ENCODE assay signal across 8 mouse cellular contexts in the genomic region with DNA sequence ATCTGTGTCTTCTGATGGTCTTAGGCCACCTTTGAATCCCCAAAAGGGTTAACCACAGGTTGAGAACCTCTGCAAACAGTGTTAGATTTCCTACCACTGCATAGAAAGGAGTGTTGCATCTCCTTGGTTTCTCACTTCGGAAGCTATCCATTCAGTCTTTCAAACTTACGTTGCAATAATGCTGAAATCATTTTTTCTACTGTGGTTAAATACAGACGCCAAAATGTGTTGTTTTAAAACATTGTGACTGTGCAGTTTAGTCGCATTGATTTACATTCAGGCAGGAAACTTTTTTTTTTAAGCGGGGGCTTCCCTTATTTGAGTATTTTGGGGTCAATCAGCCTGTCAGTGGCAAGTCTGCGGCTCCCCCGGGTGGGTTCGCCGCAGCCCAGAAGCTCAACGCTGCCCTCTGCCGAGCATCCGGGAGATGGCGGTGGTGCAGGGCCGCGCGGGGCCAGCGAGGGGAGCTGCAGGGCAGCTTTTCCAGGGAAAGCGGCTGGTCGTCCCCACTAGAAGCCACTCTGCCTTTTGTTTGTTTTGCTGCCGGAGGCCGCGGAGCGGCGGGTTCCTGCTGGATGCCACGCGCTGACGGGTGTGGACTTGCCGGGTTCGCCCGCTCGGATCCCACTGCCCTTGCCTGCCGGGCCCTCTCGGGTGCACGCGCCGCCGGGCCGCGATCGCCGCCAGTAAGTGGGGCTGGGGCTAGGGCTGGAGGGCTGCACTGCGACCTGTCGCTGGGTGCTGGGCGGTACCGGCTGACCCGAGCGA. TPM values are rescaled to one million over a fixed set of nuclear protein-coding genes. Genes with fewer than 3 reads are reported as not detected.
A peak's percentile ranks its signal among the peaks of the same experiment; 100 is the strongest.
DNase-seq lines count a peak whose midpoint lies in the region; ATAC-seq and TF ChIP-seq lines count a peak whose summit lies in the region.

No protein-coding gene starts in this region.

- H3K27ac ChIP-seq in heart, embryonic 12.5 days (ENCODE audit: poor library complexity, severe bottlenecking), result peak overlapping the region; percentile 86
- peak overlapping the region; percentile 94 for H3K27ac ChIP-seq in kidney, postnatal 0 days
- peak overlapping the region; percentile 74; the same call in 1 of the 2 replicates for H3K27ac ChIP-seq in liver, embryonic 11.5 days (ENCODE audit: low read depth, low read length)

- ATAC-seq in heart, embryonic 12.5 days (ENCODE audit: insufficient number of reproducible peaks, low FRiP score), result peak; percentile 78
- peak; percentile 85 for ATAC-seq in kidney, postnatal 0 days (replicated peaks; ENCODE audit: low FRiP score, low read depth)
- ATAC-seq in liver, embryonic 11.5 days (replicated peaks; ENCODE audit: low FRiP score), result peak; percentile 68

- peak overlapping the region; percentile 72 for H3K4me2 ChIP-seq in heart, embryonic 12.5 days
- H3K4me2 ChIP-seq in kidney, postnatal 0 days (ENCODE audit: low read length), result peak overlapping the region; percentile 60
- H3K4me2 ChIP-seq in liver, embryonic 11.5 days, result peak overlapping the region; percentile 75
- H3K4me2 ChIP-seq in myocyte (ENCODE audit: low read depth), result peak overlapping the region; percentile 86

- H3K79me2 ChIP-seq in myocyte (ENCODE audit: control insufficient read depth, insufficient read depth), result no peaks in the 10 kb centered on the region

- peaks cover 4% of the 10 kb centered on the region for H3K36me3 ChIP-seq in erythroblast, embryonic 14.5 days (ENCODE audit: control insufficient read depth)
- H3K36me3 ChIP-seq in heart, embryonic 12.5 days, result peaks cover 8% of the 10 kb centered on the region
- no peaks in the 10 kb centered on the region for H3K36me3 ChIP-seq in kidney, postnatal 0 days (ENCODE audit: insufficient read depth, low read length)
- H3K36me3 ChIP-seq in liver, embryonic 11.5 days (ENCODE audit: control insufficient read depth, insufficient read depth, low read length), result no peaks in the 10 kb centered on the region
- H3K36me3 ChIP-seq in myocyte (ENCODE audit: control insufficient read depth, insufficient read depth), result peaks cover 3% of the 10 kb centered on the region

- peak; percentile 80 for TF ChIP-seq POLR2A in myocyte (IDR thresholded peaks at IDR 0.05; ENCODE audit: insufficient read length, low read depth)

- 2% methylated on average over 47 of the region's 47 CpGs for WGBS in heart, embryonic 12.5 days
- WGBS in kidney, postnatal 0 days, result 2% methylated on average over 43 of the region's 47 CpGs
- 2% methylated on average over 47 of the region's 47 CpGs for WGBS in liver, embryonic 11.5 days

- H3K27me3 ChIP-seq in erythroblast, embryonic 14.5 days (ENCODE audit: control insufficient read depth), result no peaks in the 10 kb centered on the region
- no peaks in the 10 kb centered on the region for H3K27me3 ChIP-seq in heart, embryonic 12.5 days (replicated peaks)
- no peaks in the 10 kb centered on the region for H3K27me3 ChIP-seq in kidney, postnatal 0 days (ENCODE audit: insufficient read depth, low read length)
- no peaks in the 10 kb centered on the region for H3K27me3 ChIP-seq in liver, embryonic 11.5 days (replicated peaks; ENCODE audit: control insufficient read depth, insufficient read depth, low read length)
- H3K27me3 ChIP-seq in myocyte (ENCODE audit: control insufficient read depth, insufficient read depth, insufficient read length), result no peaks in the 10 kb centered on the region

- H3K9ac ChIP-seq in heart, embryonic 12.5 days, result peak overlapping the region; percentile 90
- peak overlapping the region; percentile 93 for H3K9ac ChIP-seq in kidney, postnatal 0 days (ENCODE audit: low read depth, low read length)
- peak overlapping the region; percentile 89 for H3K9ac ChIP-seq in liver, embryonic 11.5 days (ENCODE audit: low read depth, low read length)

- H3K9me3 ChIP-seq in erythroblast, embryonic 14.5 days (ENCODE audit: control insufficient read depth, low read length), result no peaks in the 10 kb centered on the region
- H3K9me3 ChIP-seq in heart, embryonic 12.5 days (replicated peaks), result peaks cover 5% of the 10 kb centered on the region; the same call in 1 of the 2 replicates
- no peaks in the 10 kb centered on the region for H3K9me3 ChIP-seq in kidney, postnatal 0 days (replicated peaks; ENCODE audit: low read length)
- H3K9me3 ChIP-seq in liver, embryonic 11.5 days (ENCODE audit: control insufficient read depth, low read length), result no peaks in the 10 kb centered on the region

- TF ChIP-seq CTCF in kidney, postnatal 0 days (IDR thresholded peaks at IDR 0.05; ENCODE audit: low read depth), result peak; percentile 100

- H3K4me3 ChIP-seq in erythroblast, embryonic 14.5 days (replicated peaks), result peak overlapping the region; percentile 87
- H3K4me3 ChIP-seq in heart, embryonic 12.5 days, result peak overlapping the region; percentile 80
- peak overlapping the region; percentile 94 for H3K4me3 ChIP-seq in kidney, postnatal 0 days (replicated peaks; ENCODE audit: low read depth, low read length)
- peak overlapping the region; percentile 85 for H3K4me3 ChIP-seq in liver, embryonic 11.5 days (ENCODE audit: low read depth, low read length)
- H3K4me3 ChIP-seq in myocyte, result peak overlapping the region; percentile 42

- peak; percentile 92 for DNase-seq in CD4-positive, CD25-positive, alpha-beta regulatory T cell, adult 2 months (ENCODE audit: low read depth, low spot score)
- DNase-seq in brain, embryonic 18.5 days (ENCODE audit: low read depth, low spot score), result peak; percentile 71
- DNase-seq in kidney, postnatal 0 days (ENCODE audit: low spot score), result peak; percentile 97
- peak; percentile 90 for DNase-seq in liver, embryonic 11.5 days (ENCODE audit: low spot score)
- DNase-seq in spleen, postnatal 4 days (ENCODE audit: low spot score in 2 of 2), result peak; percentile 92 to 98

- peak overlapping the region; percentile 47 for H3ac ChIP-seq in myocyte (ENCODE audit: control insufficient read depth, insufficient read length)

- peaks cover 48% of the 10 kb centered on the region for H3K4me1 ChIP-seq in erythroblast, embryonic 14.5 days (ENCODE audit: control insufficient read depth)
- H3K4me1 ChIP-seq in heart, embryonic 12.5 days (replicated peaks), result peaks cover 31% of the 10 kb centered on the region
- H3K4me1 ChIP-seq in kidney, postnatal 0 days (replicated peaks; ENCODE audit: insufficient read depth, low read length), result peaks cover 11% of the 10 kb centered on the region
- H3K4me1 ChIP-seq in liver, embryonic 11.5 days (replicated peaks; ENCODE audit: control insufficient read depth, insufficient read depth, low read length), result peaks cover 15% of the 10 kb centered on the region

TF ChIP-seq in myocyte, 11 proteins besides CTCF, POLR2A, EP300 and RAD21:
- TF ChIP-seq MAX (IDR thresholded peaks at IDR 0.05; ENCODE audit: low read depth) (no peak), MYOG (IDR thresholded peaks at IDR 0.05; ENCODE audit: control insufficient read depth in 1 of 3, insufficient read depth in 1 of 3, insufficient read length in 2 of 3, low read depth in 2 of 3) (no peak), CEBPB (IDR thresholded peaks at IDR 0.05; ENCODE audit: insufficient read depth, poor library complexity, severe bottlenecking) (peak; percentile 45; the same call in 1 of the 2 replicates), USF1 (IDR thresholded peaks at IDR 0.05; ENCODE audit: low read depth) (no peak), TCF3 (IDR thresholded peaks at IDR 0.05; ENCODE audit: insufficient read length, low read depth) (no peak), SRF (IDR thresholded peaks at IDR 0.05; ENCODE audit: control insufficient read depth, insufficient read length, low read depth) (no peak), REST (IDR thresholded peaks at IDR 0.05; ENCODE audit: insufficient read depth, insufficient read length) (no peak), POLR2AphosphoS2 (IDR thresholded peaks at IDR 0.05; ENCODE audit: insufficient read length, low read depth) (no peak), MYOD1 (IDR thresholded peaks at IDR 0.05; ENCODE audit: control insufficient read depth in 1 of 3, insufficient read length in 2 of 3, low read depth in 2 of 3) (peak in 1 of 3 experiments; percentile 8), TCF12 (IDR thresholded peaks at IDR 0.05; ENCODE audit: insufficient read depth, poor library complexity, severe bottlenecking) (no peak), E2F4 (IDR thresholded peaks at IDR 0.05; ENCODE audit: insufficient read depth) (no peak)
TF ChIP-seq in myocyte: peak in this region for 2.

RNA-seq across cellular contexts. Expression of a gene that starts 4.0 kb away (rescaled TPM):
- 0.35 and 0.62 TPM in 2 replicates for polyA plus RNA-seq in erythroblast, embryonic 14.5 days (2012)
- polyA plus RNA-seq in heart, embryonic 12.5 days (2016; fragmentation: Nextera tagmentation; extraction: Ambion mirVana), result 15.8 and 18.8 TPM in 2 replicates
- polyA plus RNA-seq in kidney, postnatal 0 days (2015; fragmentation: Nextera tagmentation; extraction: Ambion mirVana), result 21.9 and 22.8 TPM in 2 replicates
- polyA plus RNA-seq in liver, embryonic 11.5 days (2014; fragmentation: Nextera tagmentation; extraction: Ambion mirVana), result 15.9 and 16.7 TPM in 2 replicates
- 8.6 TPM for polyA plus RNA-seq in myocyte (2012; fragmentation: generic; extraction: Trizol)

RNA-seq across cellular contexts. Expression of a gene that starts 4.1 kb away (rescaled TPM):
- polyA plus RNA-seq in erythroblast, embryonic 14.5 days (2012), result 20.3 and 21.9 TPM in 2 replicates
- polyA plus RNA-seq in heart, embryonic 12.5 days (2016; fragmentation: Nextera tagmentation; extraction: Ambion mirVana), result 44.2 and 45.9 TPM in 2 replicates
- 49.9 and 50.3 TPM in 2 replicates for polyA plus RNA-seq in kidney, postnatal 0 days (2015; fragmentation: Nextera tagmentation; extraction: Ambion mirVana)
- polyA plus RNA-seq in liver, embryonic 11.5 days (2014; fragmentation: Nextera tagmentation; extraction: Ambion mirVana), result 56.1 and 56.6 TPM in 2 replicates
- polyA plus RNA-seq in myocyte (2012; fragmentation: generic; extraction: Trizol), result 15.7 TPM

Comparison
In these comparisons a context has a peak if more than half of its experiments do, and no peak if none do; other contexts are left out.
1. Peak in every context shown above with its lines: DNase-seq, ATAC-seq, H3K4me3 ChIP-seq and H3K27ac ChIP-seq.
2. H3K4me3 ChIP-seq: peak in every context shown above with its lines; median percentile 94 in kidney, postnatal 0 days; 87 in erythroblast, embryonic 14.5 days; 85 in liver, embryonic 11.5 days; 80 in heart, embryonic 12.5 days; 42 in myocyte.